Mouse (Mus musculus) right cerebral cortex, postnatal 14 days (tissue): ENCODE data around the gene Nae1.
"Not testable (repeated sequence)": the region's sequence is repeated elsewhere in the genome, so short reads cannot be mapped to it uniquely, and the experiment has no call there.

Source experiments
- DNase-seq: peaks from one replicate; pipeline ENCODE4 v3.0.0; 2022

Gene Nae1

DNA sequence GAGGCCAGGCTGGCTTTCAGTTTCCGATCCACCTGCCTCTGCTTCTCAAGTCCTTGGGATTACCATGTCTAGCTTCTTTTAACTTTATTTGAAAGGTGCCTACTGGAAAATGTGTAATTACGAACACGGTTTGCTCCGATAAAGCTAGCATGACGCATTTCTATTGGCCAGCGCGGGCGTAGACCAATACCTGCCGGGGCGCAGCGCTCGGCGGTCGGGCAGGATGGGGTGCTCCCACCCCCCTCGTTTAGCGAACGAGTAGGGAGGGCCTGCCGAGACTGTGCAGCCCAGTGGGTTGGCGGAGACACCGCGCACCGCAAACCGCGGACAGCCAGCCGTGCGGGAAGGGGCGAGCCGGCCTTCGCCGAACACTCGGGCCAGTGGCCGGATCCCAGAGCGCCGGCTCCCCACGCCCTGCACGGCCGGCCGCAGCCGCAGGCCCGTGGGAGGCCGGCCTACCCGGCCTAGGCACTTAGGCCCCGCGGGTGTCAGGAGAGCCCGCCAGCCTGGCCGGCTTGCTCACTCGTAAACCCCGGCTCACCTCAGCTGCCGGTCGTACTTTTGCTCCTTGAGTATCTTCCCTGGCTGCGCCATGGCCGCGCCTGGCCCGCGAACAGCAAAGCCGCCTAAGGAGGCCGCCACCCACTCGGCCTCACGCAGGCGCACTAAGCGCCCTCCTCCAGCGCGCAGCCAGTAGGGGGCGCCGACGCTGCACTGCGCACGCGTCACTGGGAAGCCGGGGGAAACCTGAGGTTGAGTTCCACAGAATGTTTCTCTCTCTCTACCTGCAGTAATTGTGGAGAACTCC is at the start of gene Nae1, which contains the start of gene Car7:
Gene Nae1 (minus strand): TSS at position 667 of the 808 bp plus-strand sequence.
Gene Car7 (plus strand): TSS at position 719 of the 808 bp plus-strand sequence.
- peak; percentile 90 for DNase-seq

DNA sequence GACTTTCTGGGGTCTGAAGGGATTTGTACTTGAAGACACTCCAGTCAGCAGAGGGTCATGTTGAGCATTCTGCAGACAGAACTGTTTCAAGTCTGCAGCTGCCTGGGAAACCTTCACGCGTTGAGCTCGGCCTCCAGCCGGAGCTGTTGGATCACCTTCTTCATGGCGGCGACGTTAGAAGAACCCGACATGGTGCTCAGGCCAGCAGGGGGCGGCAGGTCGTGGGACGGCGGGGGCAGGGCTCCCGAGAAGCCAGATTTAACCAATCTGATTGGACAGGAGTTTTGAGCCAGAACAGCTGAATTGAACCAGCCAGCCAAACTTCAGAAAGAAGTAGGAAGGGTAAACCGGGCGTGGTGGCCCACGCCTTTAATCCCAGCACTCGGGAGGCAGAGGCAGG is 43.2 kb upstream of the Nae1 start:
- DNase-seq, result not testable (repeated sequence)

DNA sequence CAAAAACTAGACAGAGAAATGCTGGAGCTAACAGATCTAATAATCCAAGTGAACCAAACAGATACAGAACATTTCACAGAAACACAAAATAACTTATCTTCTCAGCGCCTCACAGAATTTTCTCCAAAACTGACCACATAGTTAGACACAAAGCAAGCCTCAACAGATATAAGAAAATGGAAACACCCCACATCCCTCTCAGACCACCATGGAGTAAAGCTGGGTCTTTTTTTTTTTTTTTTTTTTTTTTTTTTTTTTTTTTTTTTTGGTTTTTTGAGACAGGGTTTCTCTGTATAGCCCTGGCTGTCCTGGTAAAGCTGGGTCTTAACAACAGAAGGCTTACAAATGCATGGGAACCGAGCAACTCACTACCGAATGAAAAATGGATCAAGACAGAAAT is 42.4 kb upstream of the Nae1 start:
- DNase-seq, result no peak

DNA sequence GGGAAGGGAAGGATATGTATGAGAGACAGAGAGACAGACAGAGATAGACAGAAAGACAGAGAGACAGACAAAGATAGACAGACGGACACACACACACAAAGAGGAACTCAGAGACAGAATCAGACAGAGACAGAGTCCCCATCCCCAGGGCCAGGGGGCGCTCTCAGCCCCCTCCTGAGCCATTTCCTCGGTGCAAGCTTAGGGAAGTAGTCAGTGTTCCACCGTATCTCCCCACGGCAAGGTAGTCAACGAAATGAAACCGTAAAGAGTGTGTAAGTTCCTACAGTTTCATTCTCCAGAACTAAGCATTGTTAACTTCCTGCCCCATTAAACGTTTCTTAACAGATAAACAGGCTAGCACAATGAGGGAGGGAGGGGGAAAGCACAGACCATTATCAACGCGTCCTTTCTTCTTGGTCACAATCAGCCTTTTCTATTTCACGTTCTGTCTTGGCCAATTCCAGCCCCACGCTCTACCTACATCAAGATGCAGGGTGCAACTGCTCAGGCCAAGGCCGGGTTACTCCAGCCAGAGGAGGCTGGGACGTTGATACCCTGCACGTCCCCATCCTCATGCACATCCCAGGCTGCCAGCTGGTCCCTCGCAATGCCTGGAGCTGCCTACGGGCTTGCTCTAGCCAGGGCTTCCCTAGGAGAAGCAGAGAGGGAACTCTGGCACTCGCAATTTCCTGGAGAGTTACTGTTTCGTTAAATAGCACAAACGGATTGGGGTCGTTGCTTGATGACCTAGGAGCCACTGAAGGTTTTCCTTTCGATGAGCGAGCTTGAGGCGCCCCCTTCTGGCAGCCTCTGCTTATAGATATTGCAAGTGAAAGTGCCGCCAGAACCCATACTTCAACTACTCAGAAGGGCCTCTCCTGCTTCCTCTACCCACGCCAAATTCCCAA is 36.3 kb upstream of the Nae1 start:
- peak; percentile 82 for DNase-seq

DNA sequence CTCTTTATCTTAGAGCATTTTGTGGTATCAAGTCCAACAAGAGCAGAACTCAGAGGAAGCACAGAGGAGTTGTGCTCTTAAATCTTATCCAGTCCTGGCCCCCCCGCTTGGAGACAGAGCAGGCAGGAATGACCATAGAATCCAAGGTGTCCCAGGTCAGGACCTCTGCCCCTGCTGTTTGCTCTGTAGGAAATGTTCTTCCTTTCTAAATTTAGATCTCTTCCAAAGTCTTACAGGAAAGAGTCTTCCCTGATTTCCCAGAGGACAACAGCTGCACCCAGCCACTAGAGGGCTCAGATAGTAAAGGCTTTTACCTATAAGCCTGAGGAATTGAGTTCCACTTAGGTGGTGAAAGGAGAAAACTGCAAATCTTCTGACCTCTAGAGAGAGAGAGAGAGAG is 35.1 kb upstream of the Nae1 start:
- DNase-seq, result no peak

DNA sequence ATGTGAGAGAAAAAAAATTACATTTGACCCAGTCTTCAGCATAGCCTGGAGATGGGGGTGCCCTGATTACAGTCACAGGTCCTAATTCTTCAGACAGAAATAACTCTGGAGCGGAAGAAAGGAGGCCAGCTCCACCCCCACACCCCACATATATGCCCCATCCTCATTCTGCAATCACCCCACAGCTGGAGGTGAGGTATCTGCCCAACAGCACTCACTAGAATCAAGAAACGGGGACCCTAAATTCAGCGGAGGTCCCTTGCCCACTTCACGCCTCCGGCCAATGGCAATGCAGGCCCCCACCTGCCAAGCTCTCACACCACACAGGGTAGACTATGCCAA is 31.0 kb upstream of the Nae1 start:
- DNase-seq, result no peak

DNA sequence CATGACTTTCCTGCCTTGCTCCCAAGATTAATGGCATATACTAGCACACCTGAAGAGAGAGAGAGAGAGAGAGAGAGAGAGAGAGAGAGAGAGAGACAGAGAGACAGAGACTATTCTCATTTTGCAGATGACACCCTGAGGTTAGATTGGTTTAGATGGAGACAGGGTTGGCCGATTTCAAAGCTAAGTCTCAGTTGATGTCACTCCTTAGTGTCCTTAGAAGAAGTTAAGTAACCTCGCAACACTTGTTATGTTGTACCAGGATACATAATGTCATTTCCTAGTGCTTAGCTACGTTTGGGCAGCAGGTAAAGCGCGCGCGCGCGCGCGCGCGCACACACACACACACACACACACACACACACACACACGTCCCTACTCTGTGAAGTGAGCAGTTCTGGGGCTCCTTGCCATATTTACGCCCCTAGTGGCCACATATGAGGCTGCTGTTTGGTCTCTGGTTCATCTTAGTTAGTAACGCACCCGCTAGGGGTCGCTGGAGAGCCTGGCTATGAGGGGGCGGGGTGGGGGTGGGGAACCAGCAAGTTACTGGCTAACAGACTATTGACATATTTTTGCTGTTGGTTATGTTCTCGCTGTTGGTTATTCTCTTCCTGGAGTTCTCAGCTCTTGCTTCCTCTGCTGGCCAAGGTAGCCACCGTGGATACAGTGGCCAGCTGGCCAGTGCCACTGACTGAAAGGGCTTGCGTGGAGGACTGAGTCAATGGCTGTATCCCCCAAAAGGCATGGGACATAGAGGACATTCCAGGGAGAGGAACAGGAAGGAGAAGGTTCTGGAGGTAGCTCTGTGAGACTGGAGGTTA is 30.4 kb upstream of the Nae1 start:
- peak; percentile 89 for DNase-seq

DNA sequence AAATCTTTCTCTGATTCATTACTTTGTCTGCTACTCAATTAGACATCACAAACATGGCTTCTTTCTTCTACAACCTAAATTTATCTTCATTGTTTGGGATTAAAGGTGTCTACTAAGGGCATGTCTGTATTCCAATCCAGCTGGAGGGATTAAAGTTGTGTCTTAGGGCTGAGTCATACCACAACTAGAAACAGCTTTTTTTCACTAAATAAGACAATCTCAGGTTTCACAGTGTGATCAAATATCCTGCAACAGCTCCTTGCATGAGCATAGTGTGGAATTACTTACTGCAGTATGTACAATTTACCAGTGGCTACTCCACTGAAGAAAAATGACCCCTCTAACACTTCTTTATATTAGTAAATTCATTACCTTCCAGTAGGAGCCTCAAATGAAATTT is 26.3 kb upstream of the Nae1 start:
- no peak for DNase-seq

DNA sequence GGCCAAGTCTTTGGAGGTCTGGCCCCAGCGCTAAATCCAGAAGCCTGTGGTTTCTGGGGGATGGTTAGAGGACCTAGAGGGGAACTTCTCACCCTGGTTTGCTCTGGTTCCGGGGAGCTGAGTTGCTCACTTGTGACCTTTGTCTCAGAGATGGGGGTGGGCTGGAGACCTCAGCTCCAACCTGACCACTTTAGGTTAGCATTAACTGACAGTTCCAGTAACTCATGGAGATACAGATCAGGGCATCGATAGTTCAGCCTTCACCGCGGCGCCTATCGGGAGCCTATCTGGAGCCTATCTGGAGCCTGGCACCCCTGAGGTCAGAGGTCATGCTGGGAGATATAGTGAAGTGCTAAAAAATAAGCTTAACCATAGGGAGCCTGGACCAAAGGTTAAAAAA is 22.8 kb upstream of the Nae1 start:
- no peak for DNase-seq

DNA sequence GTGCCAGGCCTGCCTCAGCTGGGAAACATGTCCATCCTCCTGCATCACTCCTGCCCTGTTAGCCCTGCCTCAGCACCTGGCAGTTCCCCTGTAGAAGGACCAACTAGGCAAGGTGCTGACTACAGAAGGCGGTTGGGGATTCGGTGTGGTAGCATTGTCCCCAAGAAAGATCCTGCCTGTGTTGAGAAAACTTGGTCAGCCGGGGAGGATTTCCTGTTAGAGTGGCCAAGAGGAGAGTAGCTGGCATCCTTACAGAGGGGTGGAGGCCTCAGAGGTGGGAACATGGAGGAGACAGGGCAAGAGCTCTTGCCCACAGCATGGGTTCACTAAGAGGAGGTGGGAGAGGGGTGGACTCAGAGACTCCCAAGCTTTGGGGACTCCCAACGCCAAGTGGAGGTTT is 20.8 kb upstream of the Nae1 start:
- DNase-seq, result no peak

DNA sequence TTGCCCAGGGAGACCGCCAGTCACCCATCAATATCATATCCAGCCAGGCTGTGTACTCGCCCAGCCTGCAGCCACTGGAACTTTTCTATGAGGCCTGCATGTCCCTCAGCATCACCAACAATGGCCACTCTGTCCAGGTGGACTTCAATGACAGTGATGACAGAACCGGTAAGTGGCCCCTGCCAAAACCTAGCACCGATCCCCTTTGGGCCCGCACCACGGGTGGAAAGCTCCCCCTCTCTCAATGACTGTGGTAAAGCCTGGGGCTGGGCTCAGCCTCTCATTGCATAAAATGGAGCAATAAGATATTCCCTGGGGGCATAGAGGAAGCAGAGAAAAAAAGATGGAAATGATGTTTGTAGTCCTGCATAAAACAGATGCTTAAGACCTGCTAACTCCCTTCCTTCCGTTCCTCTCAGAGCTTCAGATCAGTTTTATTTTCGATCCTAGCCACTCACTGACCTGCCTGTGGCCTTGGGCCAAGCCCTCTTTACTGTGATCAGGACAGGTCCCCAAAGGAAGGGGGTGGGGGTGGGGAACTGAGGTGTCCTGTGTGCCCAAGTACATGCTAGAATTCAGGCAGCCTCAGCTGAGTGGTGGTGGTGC is 9.1 kb upstream of the Nae1 start:
- DNase-seq, result no peak

DNA sequence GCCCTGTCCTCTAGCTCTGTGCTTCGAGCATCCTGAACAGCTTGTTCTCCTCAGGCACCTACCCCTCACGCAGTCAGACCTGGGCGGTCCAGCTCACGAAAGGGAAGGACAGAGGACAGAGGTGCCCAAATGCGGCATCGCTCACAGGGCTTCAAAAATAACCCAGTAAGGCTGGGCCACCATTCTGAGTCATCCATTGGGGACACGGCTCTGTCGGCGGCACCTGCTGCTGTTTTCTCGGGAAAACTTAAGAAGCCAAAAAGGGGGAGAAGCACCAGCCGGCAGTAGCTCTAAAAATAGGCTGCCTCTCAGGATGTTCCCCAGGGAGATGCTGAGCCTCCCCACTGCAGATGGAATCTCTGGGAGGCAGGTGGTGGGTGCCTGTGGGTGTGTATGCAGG is 7.7 kb upstream of the Nae1 start:
- DNase-seq, result peak; percentile 65

DNA sequence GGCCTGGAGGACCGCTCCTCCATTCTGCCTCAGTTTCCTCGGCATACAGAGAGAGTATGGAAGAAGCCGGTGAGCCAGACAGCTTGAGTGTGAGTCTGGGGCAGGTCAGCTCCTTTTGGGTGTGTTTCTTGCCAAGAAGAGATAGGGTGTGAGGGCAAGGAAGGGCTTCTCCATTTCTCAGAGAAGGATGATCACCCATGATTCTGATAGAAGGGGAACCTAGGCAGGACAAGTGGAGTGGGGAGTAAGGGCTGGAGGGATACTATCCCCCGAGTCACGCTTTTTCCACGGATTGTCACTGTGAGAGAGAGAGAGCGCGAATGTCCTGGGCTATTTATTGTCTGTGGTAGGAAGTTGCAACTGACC is 7.1 kb upstream of the Nae1 start:
- DNase-seq, result no peak

DNA sequence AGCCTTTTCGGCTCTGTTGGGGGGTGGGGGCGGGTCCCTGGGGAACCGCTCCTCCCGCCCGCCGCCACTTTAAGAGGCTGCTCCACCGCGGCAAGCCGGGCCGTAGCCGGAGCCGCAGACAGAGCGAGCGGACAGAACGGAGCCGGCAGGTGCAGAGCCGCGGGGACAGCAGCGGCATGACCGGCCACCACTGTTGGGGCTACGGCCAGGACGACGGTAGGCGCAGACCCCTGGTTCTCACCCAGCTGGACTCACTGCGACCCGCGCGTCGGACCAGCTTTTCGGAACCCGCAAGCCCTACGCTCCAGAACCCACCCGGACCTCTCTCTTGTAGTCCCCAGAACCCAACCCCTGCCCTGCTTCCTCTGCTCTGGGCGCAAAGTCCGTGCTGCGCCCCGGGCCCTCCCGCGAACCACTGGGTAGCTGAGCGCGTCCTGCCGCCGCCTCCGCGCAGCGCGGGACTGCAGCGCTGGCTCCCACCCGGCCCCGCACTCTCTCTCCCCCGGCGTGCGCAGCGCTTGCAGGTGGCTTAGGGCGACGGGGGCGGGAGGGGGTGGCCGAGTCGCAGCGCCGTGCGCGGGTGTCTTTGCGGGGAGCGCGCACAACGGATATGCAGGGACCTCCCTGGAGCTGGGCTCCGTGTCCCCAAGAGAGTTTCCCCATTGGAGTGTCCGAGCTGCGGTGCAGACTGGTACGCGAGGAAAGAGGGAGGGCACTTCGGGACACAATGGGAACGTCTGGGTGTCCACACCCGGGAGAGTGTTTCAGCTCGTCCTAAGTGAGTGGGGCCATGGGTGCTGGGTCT is 6.5 kb upstream of the Nae1 start:
- peak; percentile 52 for DNase-seq

DNA sequence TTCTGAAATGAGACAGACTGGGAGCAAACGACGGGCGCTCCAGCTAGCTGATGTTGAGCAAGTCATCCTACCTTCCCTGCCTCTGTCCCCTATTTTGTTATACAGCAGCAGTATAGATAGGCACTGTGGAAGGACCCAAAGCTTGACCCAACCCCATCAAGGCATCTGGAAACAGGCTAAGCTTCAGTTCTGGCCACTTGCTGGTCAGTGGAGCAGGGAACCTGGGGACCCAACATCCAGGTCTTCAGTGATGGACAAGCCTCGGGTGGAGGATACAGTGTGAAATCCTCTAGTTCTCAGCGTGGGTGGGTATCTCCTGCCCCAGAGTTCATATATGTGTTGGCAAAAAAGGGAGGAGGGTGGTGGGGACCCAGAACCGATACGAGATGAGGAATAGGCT is 5.8 kb upstream of the Nae1 start:
- no peak for DNase-seq

DNA sequence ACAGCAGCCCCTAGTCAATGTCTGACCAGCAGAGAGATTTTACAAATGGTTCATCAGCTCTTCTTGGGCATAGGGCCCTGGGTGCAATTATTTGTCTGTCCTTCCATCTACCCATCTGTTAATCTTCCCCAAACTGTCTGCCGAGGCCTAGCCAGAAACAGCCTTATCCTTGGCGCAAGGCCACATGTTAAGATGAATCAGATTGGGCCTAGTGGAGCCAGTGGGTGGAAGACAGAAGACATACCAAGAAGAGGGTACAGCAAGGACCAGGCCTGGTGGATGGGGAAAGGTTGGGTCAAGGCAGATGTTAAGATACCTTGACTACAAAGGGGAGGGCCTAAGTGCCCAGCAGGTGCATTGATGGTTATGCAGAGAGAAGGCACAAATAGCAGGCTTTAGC is 5.1 kb upstream of the Nae1 start:
- no peak for DNase-seq

DNA sequence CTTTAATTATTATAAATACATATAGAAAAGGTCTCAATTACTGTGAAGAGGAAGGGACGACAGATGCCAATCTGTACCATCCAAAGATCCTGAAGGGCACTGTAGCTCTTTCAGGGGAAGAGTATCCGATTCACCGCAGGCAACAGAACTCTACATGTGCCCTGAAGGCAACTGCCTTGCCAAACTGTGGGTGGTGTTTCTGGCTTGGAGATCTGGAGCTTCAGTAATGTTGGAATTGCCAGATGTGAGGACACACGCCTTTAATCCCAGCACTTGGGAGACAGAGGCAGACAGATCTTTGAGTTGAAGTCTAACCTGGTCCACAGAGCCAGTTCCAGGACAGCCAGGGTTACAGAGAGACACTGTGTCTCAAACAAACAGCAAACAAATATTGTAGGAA is 4.5 kb upstream of the Nae1 start:
- no peak for DNase-seq

DNA sequence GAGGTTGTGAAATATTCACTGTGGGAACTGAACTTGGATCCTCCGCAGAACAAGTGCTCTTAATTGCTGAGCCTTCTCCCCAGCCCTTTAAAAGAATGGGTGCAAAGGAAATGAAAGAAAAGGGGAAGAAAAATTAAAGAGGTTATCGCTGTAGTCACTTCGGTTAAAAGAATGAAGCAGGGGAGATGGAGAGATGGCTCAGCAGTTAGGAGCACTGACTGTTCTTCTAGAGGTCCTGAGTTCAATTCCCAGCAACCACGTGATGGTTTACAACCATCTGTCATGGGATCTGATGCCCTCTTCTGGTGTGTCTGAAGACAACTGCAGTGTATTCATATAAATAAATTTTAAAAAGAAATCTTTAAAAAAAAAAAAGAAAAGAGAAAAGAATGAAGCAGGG is 1.6 kb upstream of the Nae1 start:
- no peak for DNase-seq

DNA sequence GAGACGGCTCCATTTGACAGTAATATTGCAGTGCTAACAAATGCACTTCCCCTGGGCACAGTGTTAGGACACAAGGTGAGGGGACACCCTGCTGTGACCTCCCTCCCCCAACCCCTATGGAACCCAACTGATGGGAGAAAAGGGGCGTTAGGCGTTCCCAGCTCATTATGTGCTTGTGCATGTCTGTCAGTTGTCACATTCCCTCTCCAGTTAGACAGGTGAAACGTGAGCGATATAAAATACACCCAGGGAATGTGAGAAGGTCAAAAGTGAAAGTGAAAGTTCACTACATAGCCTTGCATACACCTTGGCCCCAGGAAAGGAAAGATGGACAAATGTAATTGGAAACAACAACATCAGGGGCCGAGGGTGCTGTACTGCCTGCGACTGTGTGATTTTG is 941 bp upstream of the Nae1 start:
- no peak for DNase-seq

DNA sequence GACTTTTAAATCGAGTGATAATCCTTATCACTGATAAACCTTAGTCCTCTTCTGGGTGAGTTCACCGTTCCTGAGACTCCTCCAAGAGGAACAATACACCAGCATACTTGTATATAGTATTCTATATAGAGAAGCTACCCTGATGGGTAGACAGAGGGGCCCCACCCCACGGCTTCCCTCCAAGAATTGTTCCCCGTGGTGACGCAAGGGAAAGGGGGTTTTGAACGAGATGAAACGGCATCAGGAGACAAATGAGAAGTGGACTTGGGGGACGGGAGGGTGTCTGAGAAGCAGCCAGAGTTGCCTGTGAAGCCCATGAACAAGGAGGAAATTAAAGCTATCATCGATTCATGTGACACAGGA is 323 bp upstream of the Nae1 start:
- no peak for DNase-seq

DNA sequence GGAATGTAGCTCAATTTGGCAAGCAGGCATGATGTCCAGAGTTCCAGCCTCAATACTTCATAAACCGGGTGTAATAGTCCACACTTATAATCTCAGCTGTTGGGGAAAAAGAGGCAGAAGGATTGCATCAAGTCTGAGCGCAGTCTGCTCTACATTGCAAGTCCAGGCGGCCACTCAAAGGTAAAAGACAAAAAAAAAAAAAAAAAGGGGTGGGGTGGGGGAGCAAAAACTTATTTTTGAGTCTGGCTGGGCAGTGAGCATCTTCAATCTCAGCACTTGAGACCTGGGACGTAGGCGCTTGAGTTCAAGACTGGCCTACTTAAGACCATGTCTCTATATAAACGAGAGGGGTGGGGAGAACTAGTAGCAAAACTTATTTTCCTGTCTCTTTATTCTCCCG is 886 bp downstream of the Nae1 start:
- no peak for DNase-seq

DNA sequence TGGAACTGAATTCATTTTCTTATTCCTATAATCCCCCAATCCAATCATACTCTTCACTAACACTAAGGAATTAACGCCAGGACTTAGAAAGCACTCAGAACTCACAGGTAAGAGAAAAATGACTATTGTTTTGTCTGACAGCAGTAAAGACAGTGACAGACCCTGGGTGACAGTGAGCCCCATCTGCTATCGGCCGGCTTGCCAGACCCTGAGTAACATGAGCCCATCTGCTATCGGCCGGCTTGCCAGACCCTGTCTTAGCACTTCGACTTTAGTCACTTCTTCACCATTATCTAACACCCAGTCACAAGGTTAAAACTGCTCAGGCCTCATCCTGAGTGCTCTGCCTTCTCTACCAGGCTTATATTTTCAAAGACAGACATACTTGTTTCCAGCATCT is 4.8 kb downstream of the Nae1 start:
- no peak for DNase-seq
